Mouse (Mus musculus): ENCODE data around the gene Tlk1.

Gene Tlk1

DNA sequence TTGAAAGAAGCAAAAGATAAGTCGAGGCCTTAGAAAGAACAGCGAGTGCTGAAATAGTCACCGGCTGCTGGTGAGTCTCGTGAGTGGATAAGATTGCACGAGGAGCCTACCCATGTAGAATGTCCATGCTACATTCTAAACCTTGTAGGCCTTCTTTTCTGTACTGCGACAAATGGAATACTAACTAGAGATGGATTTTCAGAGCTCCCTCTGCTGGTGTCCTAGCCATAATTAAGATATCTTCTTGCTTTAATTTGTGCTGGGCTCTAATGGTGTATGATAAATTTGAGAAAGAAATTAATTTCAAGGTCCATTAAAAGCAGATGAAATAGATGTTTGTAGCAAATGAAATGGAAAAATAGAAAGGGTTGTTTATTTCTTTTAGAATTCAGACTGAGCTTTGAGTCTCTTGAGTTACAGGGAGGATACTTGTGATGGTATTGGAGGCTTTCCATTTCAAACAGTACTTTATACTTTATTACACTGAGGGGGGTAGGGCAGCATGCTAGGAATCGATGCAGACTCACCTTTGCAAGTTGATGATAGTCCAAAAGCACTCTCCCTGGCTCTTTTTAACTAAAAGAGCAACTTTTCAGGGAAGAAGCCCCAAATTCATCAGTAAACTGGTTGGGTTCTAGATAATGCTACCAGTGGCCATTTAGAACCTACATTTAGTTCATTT is 151.9 kb downstream of the Tlk1 start:
- no peak for DNase-seq

DNA sequence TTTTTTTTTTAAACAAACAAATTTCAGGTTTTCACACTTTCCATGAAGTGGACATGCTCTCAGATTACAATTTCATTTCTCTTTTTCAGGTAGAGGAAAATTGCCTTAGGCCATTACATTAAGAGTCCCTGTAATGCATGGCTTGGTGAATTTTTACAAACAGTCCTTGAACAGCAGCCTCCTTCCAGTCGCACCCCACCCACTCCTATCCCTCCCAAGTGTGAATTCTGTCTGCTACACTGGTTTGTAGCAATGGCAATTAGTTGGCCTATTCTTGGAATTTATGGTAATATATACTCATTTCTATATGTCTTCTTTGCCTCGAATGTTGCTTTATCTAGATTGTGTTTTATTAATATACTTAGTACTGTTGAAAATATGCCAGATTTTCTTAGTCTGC is 153.1 kb downstream of the Tlk1 start:
- no peak for DNase-seq

DNA sequence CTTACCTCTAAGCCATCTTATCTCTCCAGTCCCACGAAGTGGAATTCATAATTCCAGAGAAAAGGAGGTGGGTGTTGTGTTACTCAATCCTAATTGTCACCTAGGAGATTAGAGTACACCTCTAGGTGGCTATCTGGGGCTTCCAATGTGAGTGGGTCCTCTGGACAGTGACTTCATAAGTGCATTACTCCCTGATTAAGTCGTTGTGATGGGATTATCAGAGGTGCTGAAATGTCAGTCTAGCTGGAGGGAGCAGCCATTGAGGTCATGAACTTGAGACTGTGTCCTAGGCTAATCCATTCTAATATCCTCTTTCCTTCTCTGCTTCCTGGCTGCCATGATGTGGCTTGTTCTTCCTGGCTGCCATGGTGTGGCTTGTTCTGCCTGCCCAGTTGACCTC is 155.6 kb downstream of the Tlk1 start:
- no peak for DNase-seq

DNA sequence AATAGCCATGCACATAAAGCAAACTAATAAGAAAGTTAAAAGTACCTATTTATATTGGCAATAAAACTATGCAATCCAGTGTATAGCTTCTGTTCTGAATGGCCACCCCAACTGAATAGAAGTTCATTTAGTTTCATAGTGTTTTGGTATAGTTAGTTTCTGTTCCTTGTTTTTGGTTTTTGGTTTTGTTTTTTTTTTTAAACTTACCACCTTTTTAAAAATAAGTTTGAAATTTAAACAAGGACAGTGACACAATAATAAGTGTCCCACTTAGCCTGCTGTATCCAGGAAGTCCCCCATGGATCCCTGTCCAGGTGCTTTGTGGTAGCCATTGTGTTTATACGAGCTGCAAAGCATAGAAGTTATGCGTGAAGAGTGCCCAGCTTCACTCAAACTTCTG is 156.3 kb downstream of the Tlk1 start:
- DNase-seq = no peak

DNA sequence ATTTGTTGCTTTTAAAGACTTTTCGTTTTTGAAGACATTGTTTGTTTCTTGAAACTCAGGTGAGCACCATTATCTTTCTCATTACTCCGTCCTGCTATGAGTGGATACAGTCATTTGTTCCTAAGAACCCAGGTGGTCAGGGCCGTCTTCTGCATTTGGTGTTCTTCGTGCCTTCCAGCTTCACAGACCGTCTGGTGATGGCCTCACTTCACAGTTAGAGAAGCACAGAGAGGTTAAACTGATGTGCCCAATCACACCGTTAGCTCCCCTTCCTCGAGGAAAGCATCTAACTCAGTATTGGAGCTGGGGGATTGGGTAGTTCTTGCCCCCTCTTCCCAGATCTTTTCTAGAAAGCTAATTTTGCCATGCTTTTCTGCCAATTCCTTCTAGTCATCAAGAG is 158.5 kb downstream of the Tlk1 start:
- no peak for DNase-seq

DNA sequence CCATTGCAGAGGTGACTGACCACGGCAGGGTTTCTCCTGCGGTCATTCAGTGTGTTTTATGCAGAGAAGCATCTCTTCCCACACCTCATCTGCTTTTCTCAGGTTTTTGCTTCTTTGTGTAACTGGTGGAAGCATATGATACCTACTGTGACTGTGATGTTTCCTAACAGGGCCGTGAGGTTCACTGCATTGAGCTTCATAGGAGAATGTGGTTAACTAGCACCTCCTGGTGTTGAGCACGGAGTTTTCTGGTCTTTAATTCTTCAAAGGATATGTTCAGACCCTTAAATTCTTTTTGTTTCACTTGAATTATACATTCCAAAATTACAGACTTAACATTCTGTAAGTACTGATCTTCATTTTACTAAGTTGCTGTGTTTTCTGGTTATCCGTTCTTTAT is 161.8 kb downstream of the Tlk1 start:
- DNase-seq = peak; percentile 48
